Mouse (Mus musculus): ENCODE measurements around the gene Plekhm3. TPM values are rescaled to one million over a fixed set of nuclear protein-coding genes. Genes with fewer than 3 reads are reported as not detected.
A peak's percentile ranks its signal among the peaks of the same experiment; 100 is the strongest.

The Plekhm3 gene
- polyA plus RNA-seq, 1 experiment from 2014 or later = 10.9 TPM

DNA sequence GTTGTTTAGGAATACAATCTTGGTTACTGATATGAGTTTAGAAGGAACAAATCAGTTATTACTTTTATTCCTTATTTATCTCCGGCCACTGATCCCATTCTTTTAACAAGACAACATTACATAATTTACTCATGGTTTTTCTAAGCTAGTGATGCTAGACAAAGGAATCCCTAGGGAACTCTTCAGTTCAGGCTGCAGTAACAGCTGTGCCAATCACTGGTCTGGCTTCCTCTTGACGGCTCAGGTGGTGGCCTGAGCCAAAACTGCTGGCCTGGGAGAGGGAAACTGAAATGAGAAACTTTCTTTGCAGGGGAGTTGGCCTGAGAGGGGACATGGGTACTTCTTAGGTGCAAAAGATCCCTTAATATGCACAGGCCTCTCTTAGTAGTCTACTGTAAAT is 151.4 kb downstream of the Plekhm3 start:
- Histone ChIP-seq H3K27ac (ENCODE audit: low read length) (no peak overlapping the region), H3K9me3 (ENCODE audit: control insufficient read depth, low read length) (no peaks in the 10 kb centered on the region), H3K36me3 (ENCODE audit: control insufficient read depth, insufficient read depth) (no peaks in the 10 kb centered on the region), H3K4me1 (replicated peaks; ENCODE audit: control insufficient read depth, insufficient read depth, low read length) (peaks cover 7% of the 10 kb centered on the region; the same call in 1 of the 2 replicates), H3K4me2 (ENCODE audit: low read length) (no peak overlapping the region), H3K27me3 (replicated peaks; ENCODE audit: control insufficient read depth, insufficient read depth, low read length) (no peaks in the 10 kb centered on the region; the same call in 1 of the 2 replicates), H3K4me3 (replicated peaks; ENCODE audit: low read length) (no peak overlapping the region), H3K9ac (replicated peaks; ENCODE audit: low read depth, low read length) (no peak overlapping the region)
- 26% methylated on average over 2 of the region's 2 CpGs for WGBS
- no peak for ATAC-seq

DNA sequence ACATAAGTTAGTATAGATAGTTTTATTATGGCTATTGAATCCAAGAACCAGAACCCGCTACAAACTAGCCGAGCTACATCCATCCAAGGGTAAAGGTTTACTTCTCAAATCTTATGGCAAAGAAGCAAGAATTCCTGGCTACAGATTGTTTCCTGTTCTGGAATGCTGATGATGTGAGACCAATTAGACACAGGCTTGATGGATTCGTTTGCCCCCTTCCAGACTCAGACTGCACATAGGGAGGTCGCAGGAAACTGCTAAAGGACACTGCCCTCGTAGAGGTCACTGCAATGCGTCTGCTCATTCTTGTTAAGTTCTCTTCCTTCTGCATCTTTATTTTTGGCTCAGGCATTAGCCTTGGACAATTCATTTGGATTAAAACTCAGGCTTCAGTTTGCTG is 154.0 kb downstream of the Plekhm3 start:
- H3K27me3 ChIP-seq (replicated peaks; ENCODE audit: control insufficient read depth, insufficient read depth, low read length) = no peaks in the 10 kb centered on the region; the same call in 1 of the 2 replicates
- H3K4me3 ChIP-seq (replicated peaks; ENCODE audit: low read length) = no peak overlapping the region
- no peak overlapping the region for H3K9ac ChIP-seq (replicated peaks; ENCODE audit: low read depth, low read length)
- no peak overlapping the region for H3K4me2 ChIP-seq (ENCODE audit: low read length)
- no peaks in the 10 kb centered on the region for H3K9me3 ChIP-seq (ENCODE audit: control insufficient read depth, low read length)
- no peak overlapping the region for H3K27ac ChIP-seq (ENCODE audit: low read length)
- no peak for ATAC-seq
- 67% methylated on average over 6 of the region's 6 CpGs for WGBS
- 0 out of 2 replicates have a peak, but pooled peaks cover 4% of the 10 kb centered on the region for H3K4me1 ChIP-seq (replicated peaks; ENCODE audit: control insufficient read depth, insufficient read depth, low read length)
- no peaks in the 10 kb centered on the region for H3K36me3 ChIP-seq (ENCODE audit: control insufficient read depth, insufficient read depth)

DNA sequence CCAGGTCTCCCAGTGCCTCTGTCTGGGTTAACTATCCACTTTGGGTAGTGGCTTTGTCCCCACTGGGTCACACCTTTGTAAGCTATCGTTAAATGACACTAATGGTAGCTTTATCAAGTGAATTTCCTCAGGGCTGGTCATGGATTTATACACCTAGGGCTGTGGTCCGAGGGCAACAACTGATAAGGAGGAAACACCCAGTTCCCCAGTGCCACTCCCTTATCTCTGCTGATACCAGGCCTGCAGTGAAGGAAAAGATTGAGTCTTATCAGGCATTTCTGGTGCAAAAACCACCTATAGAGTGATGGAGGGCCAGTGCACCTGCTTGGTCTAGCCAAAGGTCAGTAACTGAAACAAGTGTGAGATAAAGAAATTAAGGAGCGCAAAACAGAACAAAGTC is 159.0 kb downstream of the Plekhm3 start:
- Histone ChIP-seq H3K27me3 (replicated peaks; ENCODE audit: control insufficient read depth, insufficient read depth, low read length) (no peaks in the 10 kb centered on the region; the same call in 1 of the 2 replicates), H3K4me3 (replicated peaks; ENCODE audit: low read length) (no peak overlapping the region), H3K9me3 (ENCODE audit: control insufficient read depth, low read length) (no peaks in the 10 kb centered on the region), H3K9ac (replicated peaks; ENCODE audit: low read depth, low read length) (no peak overlapping the region), H3K36me3 (ENCODE audit: control insufficient read depth, insufficient read depth) (no peaks in the 10 kb centered on the region), H3K27ac (ENCODE audit: low read length) (no peak overlapping the region), H3K4me1 (replicated peaks; ENCODE audit: control insufficient read depth, insufficient read depth, low read length) (peaks cover 6% of the 10 kb centered on the region), H3K4me2 (ENCODE audit: low read length) (no peak overlapping the region)
- WGBS = 94% methylated on average over 3 of the region's 3 CpGs
- no peak for ATAC-seq

DNA sequence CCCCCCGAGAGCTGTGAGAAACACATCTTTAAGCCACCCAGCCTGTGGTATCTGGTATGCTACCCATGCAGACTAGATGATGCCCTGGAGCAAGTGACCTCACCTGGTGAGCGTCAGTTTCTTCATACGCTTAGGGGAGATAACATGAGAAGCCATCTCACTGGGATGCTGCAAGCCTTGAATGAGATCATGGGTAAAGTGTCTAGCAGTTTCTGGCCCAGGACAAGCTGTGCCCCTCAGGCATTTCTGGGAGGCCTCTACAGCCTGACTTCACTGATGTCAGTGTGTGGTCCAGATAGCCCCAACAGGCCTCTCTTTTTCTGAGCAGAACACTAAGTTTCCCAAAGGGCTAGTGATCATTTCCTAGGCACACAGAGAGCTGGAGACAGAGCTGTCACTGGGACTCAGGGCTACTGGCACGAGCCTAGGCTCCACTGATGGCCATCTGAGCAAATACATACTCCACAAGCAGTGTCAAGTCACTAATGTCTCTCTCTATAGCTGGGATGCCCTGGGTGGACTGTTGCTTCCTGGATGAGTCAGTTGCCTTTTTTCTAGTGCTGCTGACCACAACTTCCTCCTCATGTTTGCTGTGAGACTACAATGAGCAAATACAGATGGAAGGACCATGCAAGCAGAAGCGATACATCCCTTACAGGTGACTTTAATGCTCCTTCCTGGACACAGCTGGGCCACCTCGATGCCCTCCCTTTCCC is 159.6 kb downstream of the Plekhm3 start:
- H3K27ac ChIP-seq (ENCODE audit: low read length) = no peak overlapping the region
- H3K4me3 ChIP-seq (replicated peaks; ENCODE audit: low read length) = no peak overlapping the region
- no peak overlapping the region for H3K9ac ChIP-seq (replicated peaks; ENCODE audit: low read depth, low read length)
- peaks cover 12% of the 10 kb centered on the region for H3K4me1 ChIP-seq (replicated peaks; ENCODE audit: control insufficient read depth, insufficient read depth, low read length)
- no peak for ATAC-seq
- H3K9me3 ChIP-seq (ENCODE audit: control insufficient read depth, low read length) = no peaks in the 10 kb centered on the region
- H3K36me3 ChIP-seq (ENCODE audit: control insufficient read depth, insufficient read depth) = no peaks in the 10 kb centered on the region
- H3K27me3 ChIP-seq (replicated peaks; ENCODE audit: control insufficient read depth, insufficient read depth, low read length) = no peaks in the 10 kb centered on the region; the same call in 1 of the 2 replicates
- WGBS = 93% methylated on average over 6 of the region's 6 CpGs
- no peak overlapping the region for H3K4me2 ChIP-seq (ENCODE audit: low read length)

DNA sequence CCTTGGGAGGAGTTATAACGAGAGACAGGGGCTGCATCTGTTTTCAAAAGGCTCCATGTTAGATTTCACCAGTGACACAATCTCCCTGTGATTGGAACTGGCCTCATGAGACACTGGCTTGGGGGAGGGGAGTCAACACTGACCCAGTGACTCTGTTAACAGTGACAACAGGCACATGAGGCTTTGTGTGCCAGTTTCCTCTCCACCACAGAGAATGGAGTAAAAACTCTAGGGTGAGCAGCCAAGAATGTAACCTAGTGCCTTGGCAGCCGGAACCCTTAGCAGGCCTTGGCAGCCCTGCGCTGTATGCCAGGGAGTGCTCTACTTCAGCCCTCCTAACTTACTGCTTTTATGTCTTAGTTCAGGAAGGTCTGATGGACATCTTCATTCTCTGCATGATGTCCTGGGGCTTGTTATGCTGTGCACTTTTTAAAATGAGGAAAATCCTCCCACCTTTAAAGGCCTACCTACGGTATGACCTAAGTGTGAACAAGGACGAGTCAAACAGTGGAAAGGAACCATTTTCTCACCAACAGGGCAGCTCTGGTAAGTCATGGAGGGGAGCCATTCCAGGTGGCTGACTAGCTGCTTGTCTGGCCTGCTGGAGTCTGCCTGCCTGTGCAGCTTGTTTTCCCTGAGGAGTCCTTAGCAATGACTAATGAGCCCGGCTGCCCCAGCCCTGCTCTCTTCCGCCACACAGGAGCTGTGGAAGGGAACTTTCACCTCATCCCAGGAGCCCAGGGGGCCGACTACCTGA is 161.2 kb downstream of the Plekhm3 start:
- no peak for ATAC-seq
- no peak overlapping the region for H3K4me3 ChIP-seq (replicated peaks; ENCODE audit: low read length)
- no peaks in the 10 kb centered on the region for H3K9me3 ChIP-seq (ENCODE audit: control insufficient read depth, low read length)
- H3K27ac ChIP-seq (ENCODE audit: low read length) = no peak overlapping the region
- no peaks in the 10 kb centered on the region for H3K27me3 ChIP-seq (replicated peaks; ENCODE audit: control insufficient read depth, insufficient read depth, low read length)
- 71% methylated on average over 8 of the region's 8 CpGs for WGBS
- H3K4me2 ChIP-seq (ENCODE audit: low read length) = no peak overlapping the region
- peaks cover 25% of the 10 kb centered on the region for H3K4me1 ChIP-seq (replicated peaks; ENCODE audit: control insufficient read depth, insufficient read depth, low read length)
- H3K9ac ChIP-seq (replicated peaks; ENCODE audit: low read depth, low read length) = no peak overlapping the region
- H3K36me3 ChIP-seq (ENCODE audit: control insufficient read depth, insufficient read depth) = no peaks in the 10 kb centered on the region

DNA sequence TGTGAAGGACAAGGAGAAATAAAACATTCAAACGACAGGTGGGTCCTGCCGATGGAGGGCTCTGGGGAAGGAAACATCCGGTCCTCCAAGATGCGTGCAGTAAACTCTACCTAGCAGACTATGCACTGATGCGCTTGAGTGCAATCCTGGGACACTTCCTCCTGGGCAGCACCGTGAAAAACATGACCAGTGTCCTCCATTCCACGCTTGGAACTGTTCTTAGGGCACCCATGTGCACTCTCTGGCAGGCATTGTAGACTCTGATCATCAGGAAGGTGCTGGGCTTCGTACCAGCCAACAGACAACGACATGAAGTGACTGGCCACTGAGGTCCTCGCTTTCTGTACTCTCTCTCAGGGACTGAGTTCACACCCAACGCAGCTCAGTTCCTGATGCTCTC is 162.5 kb downstream of the Plekhm3 start:
- Histone ChIP-seq H3K27ac (ENCODE audit: low read length) (no peak overlapping the region), H3K9me3 (ENCODE audit: control insufficient read depth, low read length) (no peaks in the 10 kb centered on the region), H3K4me1 (replicated peaks; ENCODE audit: control insufficient read depth, insufficient read depth, low read length) (peaks cover 25% of the 10 kb centered on the region), H3K36me3 (ENCODE audit: control insufficient read depth, insufficient read depth) (no peaks in the 10 kb centered on the region), H3K9ac (replicated peaks; ENCODE audit: low read depth, low read length) (no peak overlapping the region), H3K4me2 (ENCODE audit: low read length) (no peak overlapping the region), H3K4me3 (replicated peaks; ENCODE audit: low read length) (no peak overlapping the region), H3K27me3 (replicated peaks; ENCODE audit: control insufficient read depth, insufficient read depth, low read length) (no peaks in the 10 kb centered on the region)
- no peak for ATAC-seq
- 91% methylated on average over 11 of the region's 11 CpGs for WGBS

DNA sequence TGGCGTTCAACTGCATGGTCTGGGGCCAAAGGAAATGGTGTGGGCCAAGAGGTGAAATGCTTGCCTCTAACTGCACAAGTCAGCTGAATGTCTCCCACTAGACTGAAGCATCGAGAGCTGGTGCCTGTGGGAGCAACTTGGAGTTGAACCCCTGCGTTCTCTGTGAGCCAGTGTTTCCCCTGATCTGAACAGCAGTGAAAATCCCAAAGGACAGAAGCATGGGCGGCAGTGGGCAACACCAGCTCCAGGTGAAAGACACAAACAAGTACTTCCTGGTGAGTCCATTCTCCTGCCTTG is 163.4 kb downstream of the Plekhm3 start:
- Histone ChIP-seq H3K27me3 (replicated peaks; ENCODE audit: control insufficient read depth, insufficient read depth, low read length) (no peaks in the 10 kb centered on the region), H3K9ac (replicated peaks; ENCODE audit: low read depth, low read length) (no peak overlapping the region), H3K4me1 (replicated peaks; ENCODE audit: control insufficient read depth, insufficient read depth, low read length) (peaks cover 25% of the 10 kb centered on the region), H3K36me3 (ENCODE audit: control insufficient read depth, insufficient read depth) (no peaks in the 10 kb centered on the region), H3K4me2 (ENCODE audit: low read length) (no peak overlapping the region), H3K4me3 (replicated peaks; ENCODE audit: low read length) (no peak overlapping the region), H3K9me3 (ENCODE audit: control insufficient read depth, low read length) (no peaks in the 10 kb centered on the region), H3K27ac (ENCODE audit: low read length) (no peak overlapping the region)
- 83% methylated on average over 4 of the region's 4 CpGs for WGBS
- no peak for ATAC-seq

DNA sequence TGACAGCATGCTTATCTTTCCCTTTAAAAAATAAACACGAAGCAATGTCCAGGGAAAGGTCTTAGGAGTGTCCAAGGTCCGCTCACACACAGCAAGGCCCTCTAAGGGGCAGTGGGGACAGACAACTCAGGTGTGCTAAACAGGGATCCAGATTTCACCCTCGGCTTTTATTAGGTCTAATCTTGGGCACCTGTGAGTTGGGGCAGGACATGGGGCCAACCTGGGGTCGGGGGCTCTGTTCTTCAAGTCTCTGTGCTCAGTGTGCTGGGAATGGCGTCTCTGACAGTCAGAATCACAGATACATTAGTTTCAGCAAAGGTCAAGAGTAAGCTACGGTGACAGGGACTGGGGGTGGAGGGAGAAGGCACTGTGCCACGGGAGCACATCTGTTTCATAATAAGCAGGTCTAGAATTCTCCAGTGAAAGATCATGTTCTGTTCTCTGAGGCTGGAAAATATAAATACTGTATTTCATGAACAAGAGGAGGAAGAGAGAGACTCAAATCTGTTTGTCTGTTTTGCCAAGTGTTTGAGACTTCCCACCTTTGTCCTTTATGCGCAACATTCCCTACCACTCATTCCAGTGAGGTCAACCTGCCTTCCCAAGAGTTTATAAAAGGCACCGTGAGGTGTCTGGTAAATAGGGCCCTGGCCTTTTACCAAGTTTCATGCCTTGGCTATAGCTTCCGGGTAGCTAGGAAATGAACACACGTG is 163.9 kb downstream of the Plekhm3 start:
- Histone ChIP-seq H3K9me3 (ENCODE audit: control insufficient read depth, low read length) (no peaks in the 10 kb centered on the region), H3K4me1 (replicated peaks; ENCODE audit: control insufficient read depth, insufficient read depth, low read length) (peaks cover 25% of the 10 kb centered on the region), H3K9ac (replicated peaks; ENCODE audit: low read depth, low read length) (no peak overlapping the region), H3K36me3 (ENCODE audit: control insufficient read depth, insufficient read depth) (no peaks in the 10 kb centered on the region), H3K27me3 (replicated peaks; ENCODE audit: control insufficient read depth, insufficient read depth, low read length) (no peaks in the 10 kb centered on the region), H3K27ac (ENCODE audit: low read length) (peak overlapping the region; percentile 30), H3K4me2 (ENCODE audit: low read length) (no peak overlapping the region), H3K4me3 (replicated peaks; ENCODE audit: low read length) (no peak overlapping the region)
- 77% methylated on average over 11 of the region's 11 CpGs for WGBS
- no peak for ATAC-seq

DNA sequence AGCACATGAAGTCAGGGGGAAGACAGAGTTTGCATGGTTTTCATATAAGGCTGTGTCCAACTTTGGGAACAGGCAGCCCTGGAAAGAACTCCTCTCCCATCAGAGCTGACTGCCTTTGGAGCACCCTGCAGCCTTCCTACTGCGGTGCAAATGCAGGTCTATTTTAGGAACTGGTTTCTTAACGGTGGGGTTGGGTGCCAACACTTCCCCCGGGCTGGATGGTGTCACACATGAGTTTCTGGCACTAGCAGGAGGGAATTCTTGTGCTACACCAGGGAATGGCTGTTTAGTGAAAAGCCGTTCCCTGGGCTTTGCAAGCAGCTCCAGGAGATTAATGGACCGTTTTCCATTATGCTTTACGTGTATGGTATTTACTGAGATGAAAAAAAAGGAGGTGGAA is 164.8 kb downstream of the Plekhm3 start:
- peaks cover 25% of the 10 kb centered on the region for H3K4me1 ChIP-seq (replicated peaks; ENCODE audit: control insufficient read depth, insufficient read depth, low read length)
- WGBS = 7% methylated on average over 6 of the region's 6 CpGs
- no peak overlapping the region for H3K9ac ChIP-seq (replicated peaks; ENCODE audit: low read depth, low read length)
- no peak overlapping the region for H3K4me3 ChIP-seq (replicated peaks; ENCODE audit: low read length)
- ATAC-seq = peak; percentile 85
- no peaks in the 10 kb centered on the region for H3K9me3 ChIP-seq (ENCODE audit: control insufficient read depth, low read length)
- no peaks in the 10 kb centered on the region for H3K36me3 ChIP-seq (ENCODE audit: control insufficient read depth, insufficient read depth)
- peak overlapping the region; percentile 30 for H3K27ac ChIP-seq (ENCODE audit: low read length)
- H3K4me2 ChIP-seq (ENCODE audit: low read length) = no peak overlapping the region
- H3K27me3 ChIP-seq (replicated peaks; ENCODE audit: control insufficient read depth, insufficient read depth, low read length) = no peaks in the 10 kb centered on the region

Data from forebrain, embryonic 16.5 days (tissue).